Mouse (Mus musculus) lung, adult 2 months (tissue): ENCODE measurements around the gene Polg.

Experiments
- CTCF ChIP-seq: fragments of 200-500 bp; IDR thresholded peaks from 2 replicates; pipeline ENCODE4 v1.5.1; 2011; ENCODE audit warnings: mild to moderate bottlenecking, low read length, control low read depth; ENCODE audit not compliant: insufficient read depth
- POLR2A ChIP-seq: fragments of 200-500 bp; IDR thresholded peaks from 2 replicates; pipeline ENCODE4 v1.6.1; 2011; ENCODE audit warnings: low read depth, mild to moderate bottlenecking, control low read depth, low read length, borderline replicate concordance; ENCODE audit errors: extremely low read depth

GRCm38 (mm10) chr7:79498356-79498755 is 32.2 kb upstream of the Polg start:
- TF ChIP-seq POLR2A (no peak), CTCF (no peak)
